In the genomic region with DNA sequence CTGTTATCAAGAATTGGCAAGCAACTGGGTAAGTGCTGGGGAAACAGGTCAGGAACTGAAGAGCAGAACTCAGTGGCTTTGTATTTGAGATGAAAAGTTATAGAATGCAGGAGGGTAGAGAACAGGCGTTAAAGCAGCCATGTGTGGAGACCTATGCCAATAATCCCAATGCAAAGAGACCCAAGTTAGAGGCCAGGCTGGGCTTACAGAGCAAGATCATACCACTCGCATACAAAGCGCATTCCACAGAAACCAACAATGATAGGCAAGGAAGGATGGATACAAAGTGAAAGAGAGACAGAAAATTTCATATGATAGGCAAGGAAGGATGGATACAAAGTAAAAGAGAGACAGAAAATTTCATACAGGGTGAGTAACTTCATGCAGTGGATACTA, we compare ENCODE assay signal across 8 mouse cellular contexts. TPM values are rescaled to one million over a fixed set of nuclear protein-coding genes. Genes with fewer than 3 reads are reported as not detected.
DNase-seq lines count a peak whose midpoint lies in the region; ATAC-seq and TF ChIP-seq lines count a peak whose summit lies in the region.

No protein-coding gene starts in this region.

- DNase-seq in heart, adult 18-20 months, result no peak
- no peak for DNase-seq in layer of hippocampus, postnatal 14 days (ENCODE audit: low spot score in 2 of 2)
- DNase-seq in gastrocnemius, postnatal 10 days, result no peak
- no peak for DNase-seq in retina, postnatal 1 day

- H3K27ac ChIP-seq in heart, embryonic 14.5 days (replicated peaks in 1 of 2; ENCODE audit: control insufficient read depth in 1 of 2, insufficient read depth in 1 of 2, low read depth in 2 of 2, low read length in 2 of 2), result no peak overlapping the region
- no peak overlapping the region for H3K27ac ChIP-seq in cortical plate, adult 2 months (ENCODE audit: insufficient read depth, low read length)
- no peak overlapping the region for H3K27ac ChIP-seq in hindbrain, embryonic 12.5 days
- H3K27ac ChIP-seq in midbrain, embryonic 12.5 days (replicated peaks), result no peak overlapping the region

- WGBS in heart, embryonic 14.5 days, result 60% methylated on average over 3 of the region's 3 CpGs
- 68% methylated on average over 3 of the region's 3 CpGs for WGBS in hindbrain, embryonic 12.5 days
- WGBS in midbrain, embryonic 12.5 days, result 63% methylated on average over 3 of the region's 3 CpGs

- no peak overlapping the region for H3K9ac ChIP-seq in heart, embryonic 14.5 days (ENCODE audit: low read length)
- H3K9ac ChIP-seq in hindbrain, embryonic 12.5 days, result no peak overlapping the region
- no peak overlapping the region for H3K9ac ChIP-seq in midbrain, embryonic 12.5 days (replicated peaks)

- no peaks in the 10 kb centered on the region for H3K27me3 ChIP-seq in heart, embryonic 14.5 days (ENCODE audit: control insufficient read depth, insufficient read depth, low read length)
- no peaks in the 10 kb centered on the region for H3K27me3 ChIP-seq in hindbrain, embryonic 12.5 days
- H3K27me3 ChIP-seq in midbrain, embryonic 12.5 days, result no peaks in the 10 kb centered on the region

- H3K9me3 ChIP-seq in heart, embryonic 14.5 days (ENCODE audit: control insufficient read depth, low read length), result no peaks in the 10 kb centered on the region
- no peaks in the 10 kb centered on the region for H3K9me3 ChIP-seq in hindbrain, embryonic 12.5 days (replicated peaks)
- no peaks in the 10 kb centered on the region for H3K9me3 ChIP-seq in midbrain, embryonic 12.5 days

- H3K4me3 ChIP-seq in heart, embryonic 14.5 days (ENCODE audit: control insufficient read depth in 1 of 2, insufficient read depth in 1 of 2, low read depth in 1 of 2, low read length in 2 of 2), result peak overlapping the region in 1 of 2 experiments; percentile 98; a peak in 2 of 4 replicates
- peak overlapping the region; percentile 75; the same call in 1 of the 2 replicates for H3K4me3 ChIP-seq in cortical plate, adult 2 months (ENCODE audit: insufficient read depth, low read length)
- 0 out of 2 replicates have a peak overlapping the region, but pooled peaks have one; percentile 78 for H3K4me3 ChIP-seq in hindbrain, embryonic 12.5 days
- H3K4me3 ChIP-seq in midbrain, embryonic 12.5 days, result peak overlapping the region; percentile 92; the same call in 1 of the 2 replicates

- TF ChIP-seq POLR2A in cortical plate, adult 2 months (IDR thresholded peaks at IDR 0.05; ENCODE audit: extremely low read depth, insufficient read depth, low read length), result no peak

- peaks cover 0 to 18% of the 10 kb centered on the region in 2 experiments; a peak in 2 of 4 replicates for H3K4me1 ChIP-seq in heart, embryonic 14.5 days (ENCODE audit: control insufficient read depth in 2 of 2, insufficient read depth in 2 of 2, low read length in 2 of 2)
- peaks cover 5% of the 10 kb centered on the region; the same call in 1 of the 2 replicates for H3K4me1 ChIP-seq in cortical plate, adult 2 months (ENCODE audit: control insufficient read depth, insufficient read depth, low read length)
- peaks cover 19% of the 10 kb centered on the region for H3K4me1 ChIP-seq in hindbrain, embryonic 12.5 days
- H3K4me1 ChIP-seq in midbrain, embryonic 12.5 days, result peaks cover 24% of the 10 kb centered on the region

- H3K36me3 ChIP-seq in heart, embryonic 14.5 days (ENCODE audit: control insufficient read depth, insufficient read depth, low read length), result peaks cover 23% of the 10 kb centered on the region
- H3K36me3 ChIP-seq in hindbrain, embryonic 12.5 days, result peaks cover 10% of the 10 kb centered on the region; the same call in 1 of the 2 replicates
- peaks cover 13% of the 10 kb centered on the region for H3K36me3 ChIP-seq in midbrain, embryonic 12.5 days

- TF ChIP-seq CTCF in cortical plate, adult 2 months (IDR thresholded peaks at IDR 0.05; ENCODE audit: extremely low read depth, insufficient read depth, low read length), result no peak

- ATAC-seq in heart, embryonic 14.5 days (ENCODE audit: insufficient number of reproducible peaks, insufficient read depth, low FRiP score, low read depth), result no peak
- ATAC-seq in hindbrain, embryonic 12.5 days (ENCODE audit: low FRiP score), result peak; percentile 35
- peak; percentile 53 for ATAC-seq in midbrain, embryonic 12.5 days (ENCODE audit: low FRiP score, low read depth)

- H3K4me2 ChIP-seq in heart, embryonic 14.5 days (ENCODE audit: low read length), result peak overlapping the region; percentile 71; the same call in 1 of the 2 replicates
- no peak overlapping the region for H3K4me2 ChIP-seq in hindbrain, embryonic 12.5 days (replicated peaks)
- H3K4me2 ChIP-seq in midbrain, embryonic 12.5 days (replicated peaks), result no peak overlapping the region

RNA-seq across cellular contexts. Expression of a gene that starts 5.9 kb away (rescaled TPM):
- 145 and 147 TPM in 2 replicates for polyA plus RNA-seq in heart, embryonic 14.5 days (2014; fragmentation: Nextera tagmentation; extraction: Ambion mirVana)
- 10 to 100 TPM; 44.9 to 49.3 TPM for total RNA-seq in heart, adult 18-20 months (2021)
- 23.2 and 25.3 TPM in 2 replicates for polyA plus RNA-seq in cortical plate, adult 2 months (2012; rRNA removed)
- polyA plus RNA-seq in hindbrain, embryonic 12.5 days (2016; fragmentation: Nextera tagmentation; extraction: Ambion mirVana), result 60.7 and 63.1 TPM in 2 replicates
- 78.7 and 85.2 TPM in 2 replicates for polyA plus RNA-seq in midbrain, embryonic 12.5 days (2016; fragmentation: Nextera tagmentation; extraction: Ambion mirVana)
- total RNA-seq in layer of hippocampus, postnatal 14 days (2021), result 10 to 100 TPM; 26.3 to 26.8 TPM
- 10 to 100 TPM; 27.5 to 30.9 TPM for total RNA-seq in gastrocnemius, postnatal 10 days (2021)

RNA-seq across cellular contexts. Expression of a gene that starts 6.4 kb away (rescaled TPM):
- 19.6 and 20.2 TPM in 2 replicates for polyA plus RNA-seq in heart, embryonic 14.5 days (2014; fragmentation: Nextera tagmentation; extraction: Ambion mirVana)
- 1 to 10 TPM; 6.4 to 7.5 TPM for total RNA-seq in heart, adult 18-20 months (2021)
- polyA plus RNA-seq in cortical plate, adult 2 months (2012; rRNA removed), result 85.8 and 98.0 TPM in 2 replicates
- polyA plus RNA-seq in hindbrain, embryonic 12.5 days (2016; fragmentation: Nextera tagmentation; extraction: Ambion mirVana), result 42.1 and 42.2 TPM in 2 replicates
- polyA plus RNA-seq in midbrain, embryonic 12.5 days (2016; fragmentation: Nextera tagmentation; extraction: Ambion mirVana), result 43.3 and 46.9 TPM in 2 replicates
- total RNA-seq in layer of hippocampus, postnatal 14 days (2021), result 10 to 100 TPM; 26.2 to 30.1 TPM
- 10 to 100 TPM in 1 of 2 experiments, 1 to 10 TPM in 1; 9.2 to 12.5 TPM for total RNA-seq in gastrocnemius, postnatal 10 days (2021)
